Mouse (Mus musculus): Measurements from ENCODE around the gene Adck1.

- TF ChIP-seq CTCF (conservative IDR thresholded peaks at IDR 0.05; ENCODE audit: insufficient read depth, insufficient read length, low read depth, low read length) (no peak), POLR2A (IDR thresholded peaks at IDR 0.05; ENCODE audit: low read depth, low read length) (no peak)
Observed at GRCm38 (mm10) chr12:88354182-88354702, 6.1 kb upstream of the Adck1 start.

Measured in kidney, adult 2 months (tissue).